Mouse (Mus musculus) R1 (cell line): Measurements from ENCODE around the gene Olfr132.

Experiments used
- DNase-seq: peaks from one replicate; pipeline ENCODE4 v3.0.0-alpha.2; 2018; ENCODE audit warnings: low read depth, low spot score

The Olfr132 gene

GRCm38 (mm10) chr17:38134426-38134825 is at the start of gene Olfr132:
Gene Olfr132 (minus strand): TSS chr17:38134526.
- DNase-seq = no peak

GRCm38 (mm10) chr17:38171088-38171487 is 36.8 kb upstream of the Olfr132 start, which contains the start of gene Olfr134:
Gene Olfr134 (plus strand): TSS chr17:38171388.
- no peak for DNase-seq

GRCm38 (mm10) chr17:38144981-38145380 is 10.7 kb upstream of the Olfr132 start, which contains the start of gene Olfr133:
Gene Olfr133 (plus strand): TSS chr17:38145281.
- DNase-seq = no peak

DNA sequence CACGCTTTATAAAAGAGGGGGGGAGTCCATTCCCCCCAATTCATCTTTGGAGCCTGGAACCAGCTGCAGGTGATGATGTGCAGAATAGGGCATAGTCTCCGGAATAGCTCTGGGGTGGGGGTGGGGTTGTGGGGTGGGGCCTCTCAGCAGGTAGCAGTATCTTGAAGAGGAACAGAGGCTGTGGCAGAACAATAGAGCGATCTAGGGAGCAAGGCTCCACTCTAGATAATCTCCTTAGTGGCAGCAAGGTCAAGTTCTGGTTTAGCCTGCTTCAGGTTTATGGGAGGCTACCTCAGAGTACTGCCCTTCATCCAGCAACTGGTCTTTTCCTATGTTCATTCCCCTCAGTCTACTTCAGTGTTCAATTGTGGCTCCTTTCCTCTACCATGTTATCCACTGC is 9.0 kb downstream of the Olfr132 start:
- DNase-seq = peak; percentile 73

DNA sequence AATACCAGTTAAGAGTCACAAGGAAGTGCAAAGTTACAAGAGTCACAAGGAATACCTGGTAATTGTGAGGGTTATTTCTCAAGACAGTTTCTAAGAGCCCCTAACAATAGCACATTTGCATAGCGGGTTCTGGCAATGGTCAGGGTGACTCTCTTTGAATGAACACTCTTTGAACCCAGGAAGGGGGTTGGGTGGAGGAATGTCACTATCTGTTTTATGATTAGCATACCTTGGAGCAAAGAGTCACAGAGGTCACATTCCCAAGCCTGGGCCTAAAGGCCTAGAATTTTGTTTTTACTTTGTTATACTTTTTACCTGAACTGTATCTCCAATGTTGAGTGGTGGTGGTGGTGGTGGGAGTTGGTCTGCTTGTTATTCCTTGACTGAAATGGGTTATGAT is 10.1 kb downstream of the Olfr132 start:
- DNase-seq = peak; percentile 83

DNA sequence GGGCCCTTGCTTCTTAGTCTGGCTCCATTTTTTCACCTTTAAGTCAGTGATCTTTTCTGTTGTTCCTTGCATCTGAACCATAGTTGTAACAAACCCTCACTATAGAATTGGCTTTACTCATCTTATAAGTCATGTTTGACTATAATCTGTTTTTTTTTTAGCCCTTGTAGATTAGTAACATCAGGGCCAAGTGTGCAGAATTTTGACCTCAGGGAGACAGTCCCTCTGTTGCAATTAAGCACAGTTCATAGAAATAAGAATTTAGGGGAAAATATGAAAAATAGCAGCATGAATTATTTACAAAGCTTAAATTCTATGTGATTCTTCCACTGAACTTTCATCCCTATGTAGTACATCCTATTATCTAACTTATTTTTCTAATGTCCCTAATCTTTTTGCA is 45.7 kb downstream of the Olfr132 start, which contains the start of gene Olfr131:
Gene Olfr131, minus strand, starts transcription at position 101 of the 400 bp plus-strand sequence.
- DNase-seq = no peak

GRCm38 (mm10) chr17:38082364-38082763 is 52.0 kb downstream of the Olfr132 start:
- DNase-seq = no peak
